In genomic region chr8:3395246-3395645, GRCm38 (mm10) we compare ENCODE assay signal across 9 mouse cellular contexts. TPM values are rescaled to one million over a fixed set of nuclear protein-coding genes. Genes with fewer than 3 reads are reported as not detected.
DNase-seq lines count a peak whose midpoint lies in the region; ATAC-seq and TF ChIP-seq lines count a peak whose summit lies in the region.
"Had no signal": no experiment of that assay in that cellular context is flagged by ENCODE, and none has a peak within 500 bp of the region (broad histone marks: within the 10 kb centered on the region; RNA-seq: fewer than 3 reads in every experiment).

No protein-coding gene starts in this region.

- H3K4me2 ChIP-seq in kidney, embryonic 15.5 days = peak overlapping the region; percentile 75
- 0 out of 2 replicates have a peak overlapping the region, but pooled peaks have one; percentile 13 for H3K4me2 ChIP-seq in hindbrain, embryonic 11.5 days (replicated peaks; ENCODE audit: low read depth, low read length)
- peak overlapping the region; percentile 77 for H3K4me2 ChIP-seq in neural tube, embryonic 13.5 days
- H3K4me2 ChIP-seq in liver, postnatal 0 days (ENCODE audit: low read depth, low read length) = no peak overlapping the region

- TF ChIP-seq EP300 in liver, postnatal 0 days (IDR thresholded peaks at IDR 0.05; ENCODE audit: low read depth) = no peak

- DNase-seq in kidney, adult 18-20 months = no peak
- peak; percentile 42 for DNase-seq in brain, embryonic 14.5 days (ENCODE audit: low read depth)
- peak; percentile 8 for DNase-seq in hindbrain, embryonic 11.5 days (ENCODE audit: low spot score)
- DNase-seq in ovary, postnatal 36 days (ENCODE audit: low spot score) = no peak
- DNase-seq in lung, postnatal 14 days = no peak
- no peak for DNase-seq in liver, postnatal 0 days
- DNase-seq: cerebellum, postnatal 14 days had no signal

- no peaks in the 10 kb centered on the region for H3K9me3 ChIP-seq in kidney, embryonic 15.5 days (replicated peaks)
- H3K9me3 ChIP-seq in hindbrain, embryonic 11.5 days (ENCODE audit: control insufficient read depth, low read length) = no peaks in the 10 kb centered on the region
- H3K9me3 ChIP-seq in neural tube, embryonic 13.5 days = no peaks in the 10 kb centered on the region
- no peaks in the 10 kb centered on the region for H3K9me3 ChIP-seq in liver, postnatal 0 days (ENCODE audit: low read length)

- H3K9ac ChIP-seq in kidney, embryonic 15.5 days = no peak overlapping the region
- 0 out of 2 replicates have a peak overlapping the region, but pooled peaks have one; percentile 11 for H3K9ac ChIP-seq in hindbrain, embryonic 11.5 days (ENCODE audit: low read depth, low read length)
- 0 out of 2 replicates have a peak overlapping the region, but pooled peaks have one; percentile 43 for H3K9ac ChIP-seq in neural tube, embryonic 13.5 days
- no peak overlapping the region for H3K9ac ChIP-seq in liver, postnatal 0 days (replicated peaks)

- H3K27me3 ChIP-seq in kidney, embryonic 15.5 days = no peaks in the 10 kb centered on the region
- H3K27me3 ChIP-seq in hindbrain, embryonic 11.5 days (ENCODE audit: control insufficient read depth, insufficient read depth, low read length) = no peaks in the 10 kb centered on the region
- H3K27me3 ChIP-seq in neural tube, embryonic 13.5 days = no peaks in the 10 kb centered on the region
- no peaks in the 10 kb centered on the region for H3K27me3 ChIP-seq in liver, postnatal 0 days (ENCODE audit: insufficient read depth, low read length)

- peaks cover 24% of the 10 kb centered on the region; the same call in 1 of the 2 replicates for H3K36me3 ChIP-seq in kidney, embryonic 15.5 days
- no peaks in the 10 kb centered on the region for H3K36me3 ChIP-seq in hindbrain, embryonic 11.5 days (ENCODE audit: control insufficient read depth, insufficient read depth, low read length)
- H3K36me3 ChIP-seq in neural tube, embryonic 13.5 days = peaks cover 15% of the 10 kb centered on the region; the same call in 1 of the 2 replicates
- H3K36me3 ChIP-seq in liver, postnatal 0 days (replicated peaks; ENCODE audit: insufficient read depth, low read length) = peaks cover 10% of the 10 kb centered on the region; the same call in 1 of the 2 replicates

- 0 out of 2 replicates have a peak overlapping the region, but pooled peaks have one; percentile 10 for H3K4me3 ChIP-seq in kidney, embryonic 15.5 days (replicated peaks)
- no peak overlapping the region for H3K4me3 ChIP-seq in hindbrain, embryonic 11.5 days (ENCODE audit: low read depth, low read length)
- H3K4me3 ChIP-seq in neural tube, embryonic 13.5 days = peak overlapping the region; percentile 9; the same call in 1 of the 2 replicates
- H3K4me3 ChIP-seq in liver, postnatal 0 days (ENCODE audit: low read depth, low read length) = no peak overlapping the region

- TF ChIP-seq POLR2A in brain, embryonic 14.5 days (IDR thresholded peaks at IDR 0.05; ENCODE audit: borderline replicate concordance, extremely low read depth, insufficient read depth, insufficient read length, poor library complexity, severe bottlenecking) = no peak

- WGBS in kidney, embryonic 15.5 days = 34% methylated on average over 4 of the region's 4 CpGs
- 11% methylated on average over 4 of the region's 4 CpGs for WGBS in hindbrain, embryonic 11.5 days
- 10% methylated on average over 4 of the region's 4 CpGs for WGBS in neural tube, embryonic 13.5 days
- WGBS in liver, postnatal 0 days (ENCODE audit: insufficient replicate concordance) = 65% methylated on average over 4 of the region's 4 CpGs

- peaks cover 23% of the 10 kb centered on the region for H3K4me1 ChIP-seq in kidney, embryonic 15.5 days
- H3K4me1 ChIP-seq in hindbrain, embryonic 11.5 days (replicated peaks; ENCODE audit: control insufficient read depth, insufficient read depth, low read length) = peaks cover 2% of the 10 kb centered on the region
- peaks cover 44% of the 10 kb centered on the region for H3K4me1 ChIP-seq in neural tube, embryonic 13.5 days (replicated peaks)
- H3K4me1 ChIP-seq in liver, postnatal 0 days (ENCODE audit: insufficient read depth) = peaks cover 14% of the 10 kb centered on the region

- peak overlapping the region; percentile 42 for H3K27ac ChIP-seq in kidney, embryonic 15.5 days
- H3K27ac ChIP-seq in hindbrain, embryonic 11.5 days (ENCODE audit: low read depth, low read length) = peak overlapping the region; percentile 42; the same call in 1 of the 2 replicates
- peak overlapping the region; percentile 75 for H3K27ac ChIP-seq in neural tube, embryonic 13.5 days (replicated peaks)
- H3K27ac ChIP-seq in liver, postnatal 0 days (ENCODE audit: low read depth) = no peak overlapping the region

- no peak for ATAC-seq in kidney, embryonic 15.5 days (replicated peaks; ENCODE audit: low FRiP score)
- no peak for ATAC-seq in hindbrain, embryonic 11.5 days (ENCODE audit: low FRiP score)
- no peak for ATAC-seq in neural tube, embryonic 13.5 days (ENCODE audit: low read depth)
- no peak for ATAC-seq in liver, postnatal 0 days

- no peak for TF ChIP-seq CTCF in brain, embryonic 14.5 days (IDR thresholded peaks at IDR 0.05; ENCODE audit: borderline replicate concordance, extremely low read depth, insufficient read depth, insufficient read length)
- TF ChIP-seq CTCF in liver, postnatal 0 days (IDR thresholded peaks at IDR 0.05; ENCODE audit: low read depth) = no peak

RNA-seq across cellular contexts. Expression of gene Arhgef18, which starts 2.4 kb away (rescaled TPM):
- 10.9 and 11.2 TPM in 2 replicates for polyA plus RNA-seq in kidney, embryonic 15.5 days (2015; fragmentation: Nextera tagmentation; extraction: Ambion mirVana)
- polyA plus RNA-seq in brain, embryonic 14.5 days (2012; rRNA removed) = 32.1 and 37.0 TPM in 2 replicates
- 9.2 and 10.9 TPM in 2 replicates for polyA plus RNA-seq in hindbrain, embryonic 11.5 days (2014; fragmentation: Nextera tagmentation; extraction: Ambion mirVana)
- polyA plus RNA-seq in neural tube, embryonic 13.5 days (2015; fragmentation: Nextera tagmentation; extraction: Ambion mirVana) = 9.2 and 11.0 TPM in 2 replicates
- polyA plus RNA-seq in liver, postnatal 0 days (2015; fragmentation: Nextera tagmentation; extraction: Ambion mirVana) = 1.8 and 1.9 TPM in 2 replicates

RNA-seq across cellular contexts. Expression of gene A430078G23Rik, which starts 42.0 kb away (rescaled TPM):
- polyA plus RNA-seq in kidney, embryonic 15.5 days (2015; fragmentation: Nextera tagmentation; extraction: Ambion mirVana) = 0.12 TPM in 1 of 2 replicates, not detected in the other
- 0.07 and 0.19 TPM in 2 replicates for polyA plus RNA-seq in brain, embryonic 14.5 days (2012; rRNA removed)
- not detected in 2 replicates for polyA plus RNA-seq in hindbrain, embryonic 11.5 days (2014; fragmentation: Nextera tagmentation; extraction: Ambion mirVana)
- polyA plus RNA-seq in neural tube, embryonic 13.5 days (2015; fragmentation: Nextera tagmentation; extraction: Ambion mirVana) = not detected in 2 replicates
- polyA plus RNA-seq in liver, postnatal 0 days (2015; fragmentation: Nextera tagmentation; extraction: Ambion mirVana) = 1.2 and 1.7 TPM in 2 replicates

Comparison
In these comparisons a context has a peak if more than half of its experiments do, and no peak if none do; other contexts are left out.
1. H3K4me3 ChIP-seq: peak in kidney, embryonic 15.5 days (single experiment) and neural tube, embryonic 13.5 days (single experiment); none in hindbrain, embryonic 11.5 days (single experiment) and liver, postnatal 0 days (single experiment).
2. H3K9ac ChIP-seq: peak in hindbrain, embryonic 11.5 days (single experiment) and neural tube, embryonic 13.5 days (single experiment); none in kidney, embryonic 15.5 days (single experiment) and liver, postnatal 0 days (single experiment).
3. DNase-seq: peak in brain, embryonic 14.5 days (single experiment) and hindbrain, embryonic 11.5 days (single experiment); none in kidney, adult 18-20 months (single experiment), ovary, postnatal 36 days (single experiment), lung, postnatal 14 days (single experiment) and liver, postnatal 0 days (single experiment).